Mouse (Mus musculus): ENCODE measurements around the gene Zfp683. TPM values are rescaled to one million over a fixed set of nuclear protein-coding genes. Genes with fewer than 3 reads are reported as not detected.

The Zfp683 gene
- polyA plus RNA-seq, 1 experiment: not detected

DNA sequence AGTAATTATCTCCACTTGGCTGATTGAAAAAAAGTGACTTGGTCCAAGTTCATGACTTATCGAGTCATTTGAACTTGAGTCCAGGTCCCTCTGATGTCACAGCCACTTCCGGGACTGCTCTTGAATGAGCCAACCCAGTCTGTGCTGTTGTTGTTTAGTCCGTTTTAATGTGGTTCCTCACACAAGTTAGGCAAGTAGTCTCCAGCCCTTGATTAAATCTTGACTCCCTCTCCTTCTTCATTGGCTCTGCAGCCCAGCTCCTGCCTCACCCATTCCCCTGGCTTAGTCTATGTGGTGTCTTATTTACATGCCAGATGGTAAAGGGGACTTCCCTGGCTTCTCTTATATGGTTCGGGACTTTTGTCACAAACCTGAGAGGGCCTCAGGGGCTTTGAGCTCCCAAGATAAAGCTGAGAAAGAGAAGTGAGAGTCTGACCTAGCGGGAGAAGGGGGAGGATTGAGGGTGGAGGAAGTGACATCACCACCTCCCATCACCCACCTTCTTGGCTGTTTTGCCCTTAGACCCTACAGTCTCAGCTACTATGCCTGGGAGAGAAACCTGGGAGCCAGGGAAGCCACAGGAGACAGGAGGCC, 43.5 kb downstream of the Zfp683 start:
- no peak overlapping the region for H3K27ac ChIP-seq (ENCODE audit: insufficient read depth, low read length)
- TF ChIP-seq CTCF (IDR thresholded peaks at IDR 0.05; ENCODE audit: low read depth, low read length): no peak
- TF ChIP-seq POLR2A (IDR thresholded peaks at IDR 0.05; ENCODE audit: insufficient read depth, low read length): no peak
- no peak for TF ChIP-seq EP300 (IDR thresholded peaks at IDR 0.05; ENCODE audit: insufficient read depth, low read depth, low read length)
- peaks cover 2% of the 10 kb centered on the region for H3K4me1 ChIP-seq (ENCODE audit: control insufficient read depth, insufficient read depth, low read length)
- H3K27me3 ChIP-seq (ENCODE audit: control insufficient read depth, insufficient read depth, low read length, poor library complexity, severe bottlenecking): no peaks in the 10 kb centered on the region
- no peak overlapping the region for H3K9ac ChIP-seq (ENCODE audit: low read depth, poor library complexity, severe bottlenecking)
- no peaks in the 10 kb centered on the region for H3K36me3 ChIP-seq (ENCODE audit: control insufficient read depth, insufficient read depth, low read length, poor library complexity, severe bottlenecking)
- no peak overlapping the region for H3K4me3 ChIP-seq (ENCODE audit: low read depth, low read length)
- H3K9me3 ChIP-seq (replicated peaks; ENCODE audit: control insufficient read depth, insufficient read depth, low read length, poor library complexity, severe bottlenecking): no peaks in the 10 kb centered on the region

DNA sequence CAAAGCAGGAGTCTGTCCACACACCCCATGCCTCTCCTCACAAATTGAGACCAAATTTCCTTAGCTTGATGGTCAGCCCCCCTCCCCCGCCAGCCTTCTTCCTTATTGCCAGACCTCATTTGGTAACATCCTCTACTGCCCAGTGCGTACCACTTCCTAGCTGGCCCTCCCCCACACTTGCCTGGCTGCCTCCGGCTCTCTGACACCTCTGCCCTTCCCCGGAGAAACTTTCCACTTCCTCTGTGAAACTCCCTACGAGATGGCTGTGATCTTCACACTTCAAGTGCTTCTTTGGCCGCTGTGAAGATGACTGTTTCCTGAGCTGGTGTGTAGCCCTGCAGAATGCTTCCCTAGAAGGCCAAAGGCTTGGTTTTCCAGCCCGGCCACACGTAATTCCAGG, 45.0 kb downstream of the Zfp683 start:
- Histone ChIP-seq H3K4me3 (ENCODE audit: low read depth, low read length) (no peak overlapping the region), H3K36me3 (ENCODE audit: control insufficient read depth, insufficient read depth, low read length, poor library complexity, severe bottlenecking) (no peaks in the 10 kb centered on the region), H3K9ac (ENCODE audit: low read depth, poor library complexity, severe bottlenecking) (no peak overlapping the region), H3K27me3 (ENCODE audit: control insufficient read depth, insufficient read depth, low read length, poor library complexity, severe bottlenecking) (no peaks in the 10 kb centered on the region), H3K9me3 (replicated peaks; ENCODE audit: control insufficient read depth, insufficient read depth, low read length, poor library complexity, severe bottlenecking) (no peaks in the 10 kb centered on the region), H3K4me1 (ENCODE audit: control insufficient read depth, insufficient read depth, low read length) (peaks cover 2% of the 10 kb centered on the region), H3K27ac (ENCODE audit: insufficient read depth, low read length) (no peak overlapping the region)
- TF ChIP-seq POLR2A (IDR thresholded peaks at IDR 0.05; ENCODE audit: insufficient read depth, low read length) (no peak), CTCF (IDR thresholded peaks at IDR 0.05; ENCODE audit: low read depth, low read length) (no peak), EP300 (IDR thresholded peaks at IDR 0.05; ENCODE audit: insufficient read depth, low read depth, low read length) (no peak)

DNA sequence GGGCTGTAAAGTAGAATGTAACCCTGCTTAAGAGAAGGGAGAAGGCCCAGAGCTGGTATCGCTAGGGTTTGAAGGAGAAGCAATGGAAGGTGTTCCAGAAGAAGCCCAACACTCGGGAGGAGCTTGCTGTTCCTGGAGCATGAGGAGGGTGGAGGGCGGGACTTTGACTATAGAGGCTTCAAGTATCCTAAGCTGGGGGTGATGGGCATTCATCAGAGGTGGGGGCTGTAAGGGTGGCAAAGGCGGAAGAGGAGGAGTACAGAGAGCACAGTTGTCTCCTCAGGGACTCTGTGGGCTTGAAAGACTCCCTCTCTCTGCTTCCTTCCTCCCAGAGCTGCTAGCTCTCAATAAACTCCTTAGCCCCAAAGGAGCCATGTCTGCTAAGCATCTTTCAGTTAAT, 46.6 kb downstream of the Zfp683 start:
- Histone ChIP-seq H3K9ac (ENCODE audit: low read depth, poor library complexity, severe bottlenecking) (no peak overlapping the region), H3K9me3 (replicated peaks; ENCODE audit: control insufficient read depth, insufficient read depth, low read length, poor library complexity, severe bottlenecking) (no peaks in the 10 kb centered on the region), H3K4me3 (ENCODE audit: low read depth, low read length) (no peak overlapping the region), H3K27me3 (ENCODE audit: control insufficient read depth, insufficient read depth, low read length, poor library complexity, severe bottlenecking) (no peaks in the 10 kb centered on the region), H3K27ac (ENCODE audit: insufficient read depth, low read length) (no peak overlapping the region), H3K36me3 (ENCODE audit: control insufficient read depth, insufficient read depth, low read length, poor library complexity, severe bottlenecking) (no peaks in the 10 kb centered on the region), H3K4me1 (ENCODE audit: control insufficient read depth, insufficient read depth, low read length) (no peaks in the 10 kb centered on the region)
- TF ChIP-seq POLR2A (IDR thresholded peaks at IDR 0.05; ENCODE audit: insufficient read depth, low read length) (no peak), EP300 (IDR thresholded peaks at IDR 0.05; ENCODE audit: insufficient read depth, low read depth, low read length) (no peak), CTCF (IDR thresholded peaks at IDR 0.05; ENCODE audit: low read depth, low read length) (no peak)

DNA sequence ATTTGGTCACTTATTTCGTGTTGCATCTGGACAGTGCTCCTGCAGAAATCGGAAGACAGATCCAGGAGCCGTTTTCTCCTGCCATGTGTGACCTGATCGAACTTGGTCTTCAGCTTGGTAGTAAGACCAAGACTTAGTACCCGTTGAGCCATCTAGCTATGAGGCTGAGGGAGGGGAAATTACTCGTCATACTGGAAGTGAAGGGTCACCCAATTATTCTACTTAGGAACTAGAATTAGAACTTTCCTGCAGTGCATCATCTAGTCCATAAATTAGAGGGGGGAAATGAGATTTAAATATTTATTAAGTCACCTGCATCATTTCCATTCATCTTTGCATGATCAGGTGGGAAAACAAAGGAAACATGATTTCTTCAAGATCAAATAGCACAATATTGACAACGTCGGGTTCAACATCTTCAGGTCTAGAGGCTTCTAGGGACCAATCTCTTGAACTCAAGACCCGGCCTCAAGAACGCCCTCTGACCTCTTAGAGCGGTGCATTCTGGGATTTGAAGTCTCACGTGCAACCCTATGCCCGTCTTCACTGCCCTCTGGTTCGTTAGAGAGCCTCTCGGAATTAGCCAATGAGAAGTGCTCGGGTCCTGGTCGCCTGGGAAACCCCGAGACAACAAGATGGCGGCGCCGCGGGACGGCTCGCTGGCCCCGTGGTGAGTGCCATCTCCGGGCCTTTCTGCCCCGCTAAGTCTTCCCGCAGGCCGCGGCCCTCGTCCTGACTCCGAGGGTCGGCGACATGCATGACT, 48.5 kb downstream of the Zfp683 start, which contains the start of gene Ubxn11:
Ubxn11 (plus strand) TSS at position 592 of the 763 bp plus-strand sequence.
- Histone ChIP-seq H3K27me3 (ENCODE audit: control insufficient read depth, insufficient read depth, low read length, poor library complexity, severe bottlenecking) (no peaks in the 10 kb centered on the region), H3K36me3 (ENCODE audit: control insufficient read depth, insufficient read depth, low read length, poor library complexity, severe bottlenecking) (no peaks in the 10 kb centered on the region), H3K4me3 (ENCODE audit: low read depth, low read length) (peak within 1 kb of the TSS; percentile 100), H3K4me1 (ENCODE audit: control insufficient read depth, insufficient read depth, low read length) (no peaks in the 10 kb centered on the region), H3K27ac (ENCODE audit: insufficient read depth, low read length) (no peak within 1 kb of the TSS), H3K9ac (ENCODE audit: low read depth, poor library complexity, severe bottlenecking) (peak within 1 kb of the TSS; percentile 76), H3K9me3 (replicated peaks; ENCODE audit: control insufficient read depth, insufficient read depth, low read length, poor library complexity, severe bottlenecking) (no peaks in the 10 kb centered on the region)
- TF ChIP-seq EP300 (IDR thresholded peaks at IDR 0.05; ENCODE audit: insufficient read depth, low read depth, low read length) (no peak), POLR2A (IDR thresholded peaks at IDR 0.05; ENCODE audit: insufficient read depth, low read length) (no peak), CTCF (IDR thresholded peaks at IDR 0.05; ENCODE audit: low read depth, low read length) (no peak)

DNA sequence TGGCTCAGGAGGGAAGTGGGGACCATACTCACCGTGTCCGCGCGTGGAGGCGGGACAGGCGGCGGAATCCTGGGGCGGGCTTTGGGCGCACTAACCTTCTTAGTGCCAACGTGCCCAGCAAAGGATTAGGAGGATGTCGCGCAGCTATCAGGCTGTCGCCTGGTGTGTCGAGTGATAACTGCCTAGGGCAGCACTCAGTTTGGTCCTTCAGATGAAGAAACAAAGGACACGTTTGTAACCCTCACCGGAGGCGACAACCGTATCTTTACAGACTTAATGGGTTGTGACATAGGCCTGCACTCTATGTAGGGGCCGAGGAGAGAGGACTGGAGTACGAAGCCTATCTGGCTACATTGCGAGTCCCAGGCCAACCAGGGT, 49.1 kb downstream of the Zfp683 start:
- Histone ChIP-seq H3K27me3 (ENCODE audit: control insufficient read depth, insufficient read depth, low read length, poor library complexity, severe bottlenecking) (no peaks in the 10 kb centered on the region), H3K9ac (ENCODE audit: low read depth, poor library complexity, severe bottlenecking) (peak overlapping the region; percentile 76), H3K9me3 (replicated peaks; ENCODE audit: control insufficient read depth, insufficient read depth, low read length, poor library complexity, severe bottlenecking) (no peaks in the 10 kb centered on the region), H3K4me3 (ENCODE audit: low read depth, low read length) (peak overlapping the region; percentile 100), H3K36me3 (ENCODE audit: control insufficient read depth, insufficient read depth, low read length, poor library complexity, severe bottlenecking) (no peaks in the 10 kb centered on the region), H3K4me1 (ENCODE audit: control insufficient read depth, insufficient read depth, low read length) (peaks cover 2% of the 10 kb centered on the region), H3K27ac (ENCODE audit: insufficient read depth, low read length) (no peak overlapping the region)
- no peak for TF ChIP-seq EP300 (IDR thresholded peaks at IDR 0.05; ENCODE audit: insufficient read depth, low read depth, low read length)
- TF ChIP-seq CTCF (IDR thresholded peaks at IDR 0.05; ENCODE audit: low read depth, low read length): no peak
- TF ChIP-seq POLR2A (IDR thresholded peaks at IDR 0.05; ENCODE audit: insufficient read depth, low read length): no peak

DNA sequence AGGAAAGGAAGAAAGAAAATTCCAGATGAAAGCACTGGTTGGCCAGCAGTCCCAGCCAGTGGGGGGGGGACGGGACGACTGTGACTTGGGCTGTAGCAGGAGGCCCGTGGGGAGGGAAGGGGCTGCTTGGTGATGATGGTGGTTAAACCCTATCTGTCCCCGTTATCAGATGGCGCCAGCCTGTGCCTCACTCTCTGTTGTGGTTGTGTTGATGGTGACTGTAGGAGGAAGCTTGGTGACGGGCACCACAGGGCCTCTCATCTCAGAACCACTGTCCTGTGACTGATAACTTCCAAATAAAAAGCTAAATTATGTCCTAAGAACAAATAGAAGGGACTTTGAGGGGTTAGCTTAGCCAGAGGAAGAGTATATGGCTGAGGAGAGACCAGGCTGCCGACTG, 52.5 kb downstream of the Zfp683 start:
- 0 out of 2 replicates have a peak overlapping the region, but pooled peaks have one; percentile 28 for H3K27ac ChIP-seq (ENCODE audit: insufficient read depth, low read length)
- H3K9ac ChIP-seq (ENCODE audit: low read depth, poor library complexity, severe bottlenecking): no peak overlapping the region
- TF ChIP-seq EP300 (IDR thresholded peaks at IDR 0.05; ENCODE audit: insufficient read depth, low read depth, low read length) (no peak), CTCF (IDR thresholded peaks at IDR 0.05; ENCODE audit: low read depth, low read length) (no peak), POLR2A (IDR thresholded peaks at IDR 0.05; ENCODE audit: insufficient read depth, low read length) (no peak)

More for the DNA sequence above, 52.5 kb downstream of the Zfp683 start:
- H3K9me3 ChIP-seq (replicated peaks; ENCODE audit: control insufficient read depth, insufficient read depth, low read length, poor library complexity, severe bottlenecking): no peaks in the 10 kb centered on the region
- no peak overlapping the region for H3K4me3 ChIP-seq (ENCODE audit: low read depth, low read length)
- H3K4me1 ChIP-seq (ENCODE audit: control insufficient read depth, insufficient read depth, low read length): peaks cover 16% of the 10 kb centered on the region
- H3K27me3 ChIP-seq (ENCODE audit: control insufficient read depth, insufficient read depth, low read length, poor library complexity, severe bottlenecking): no peaks in the 10 kb centered on the region
- no peaks in the 10 kb centered on the region for H3K36me3 ChIP-seq (ENCODE audit: control insufficient read depth, insufficient read depth, low read length, poor library complexity, severe bottlenecking)
